Mouse (Mus musculus) bone marrow, adult 2 months (tissue): ENCODE measurements around the gene Suco. TPM values are rescaled to one million over a fixed set of nuclear protein-coding genes. Genes with fewer than 3 reads are reported as not detected.

ENCODE experiments used
- H3K27ac ChIP-seq: fragments of 200-500 bp; 2 replicates; pipeline ENCODE4 v1.5.1; 2012; ENCODE audit warnings: low read depth, mild to moderate bottlenecking, control low read depth, inconsistent platforms, low read length; ENCODE audit not compliant: control insufficient read depth, poor library complexity, insufficient read depth
- H3K4me1 ChIP-seq: fragments of 200-500 bp; 2 replicates; pipeline ENCODE4 v1.6.1; 2011; ENCODE audit warnings: low read length; ENCODE audit not compliant: control insufficient read depth, insufficient read depth
- H3K4me3 ChIP-seq: fragments of 200-500 bp; replicated peaks from 2 replicates; pipeline ENCODE3; 2011; ENCODE audit warnings: mild to moderate bottlenecking, low read depth, low read length, control low read depth; ENCODE audit not compliant: control insufficient read depth
- CTCF ChIP-seq: fragments of 200-500 bp; IDR thresholded peaks from 2 replicates; pipeline ENCODE4 v1.5.1; 2011; ENCODE audit warnings: low read length, control low read depth; ENCODE audit not compliant: control insufficient read depth, insufficient read depth
- POLR2A ChIP-seq: fragments of 200-500 bp; IDR thresholded peaks from 2 replicates; pipeline ENCODE4 v1.6.1; 2011; ENCODE audit warnings: low read depth, mild to moderate bottlenecking, control low read depth, low read length, borderline replicate concordance; ENCODE audit not compliant: control insufficient read depth
- WGBS: fragments of 180-500 bp; shearing (Covaris S2); methylation state at CpG from one replicate; pipeline ENCODE4 v1.1.7; 2018; 5-methylcytosine and 5-hydroxymethylcytosine counted together
- polyA plus RNA-seq: library from polyadenylated mRNA; stranded (reverse); fragments of >200 nt; gene quantifications from 2 replicates; pipeline ENCODE4 v1.2.4, GENCODE M21; 2011; ENCODE audit warnings: low replicate concordance; ENCODE audit not compliant: missing spikeins, insufficient read depth, insufficient read length

Suco gene
- polyA plus RNA-seq, 1 experiment: 30.2 TPM

GRCm38 (mm10) chr1:161900129-161900528, 23.6 kb upstream of the Suco start:
- Histone ChIP-seq H3K4me3 (no peak overlapping the region), H3K27ac (no peak overlapping the region), H3K4me1 (peaks cover 3% of the 10 kb centered on the region)
- WGBS: 45% methylated on average over 2 of the region's 2 CpGs
- TF ChIP-seq POLR2A (no peak), CTCF (no peak)

- Histone ChIP-seq H3K4me3 (no peak overlapping the region), H3K27ac (no peak overlapping the region; the same call in 1 of the 2 replicates), H3K4me1 (peaks cover 10% of the 10 kb centered on the region)
- TF ChIP-seq POLR2A (no peak), CTCF (no peak)
- WGBS: 28% methylated on average over 8 of the region's 8 CpGs
Measured at GRCm38 (mm10) chr1:161897235-161897634, 20.8 kb upstream of the Suco start.

- Histone ChIP-seq H3K27ac (peak overlapping the region; percentile 17; the same call in 1 of the 2 replicates), H3K4me3 (no peak overlapping the region), H3K4me1 (peaks cover 10% of the 10 kb centered on the region)
- no peak for TF ChIP-seq POLR2A
- TF ChIP-seq CTCF: no peak
- WGBS: 41% methylated on average over 10 of the region's 10 CpGs
Measured at GRCm38 (mm10) chr1:161896130-161896529, 19.6 kb upstream of the Suco start.

- Histone ChIP-seq H3K4me3 (no peak overlapping the region), H3K27ac (peak overlapping the region; percentile 64), H3K4me1 (peaks cover 10% of the 10 kb centered on the region)
- 83% methylated on average over 3 of the region's 3 CpGs for WGBS
- TF ChIP-seq POLR2A (no peak), CTCF (no peak)
Measured at GRCm38 (mm10) chr1:161895014-161895413, 18.5 kb upstream of the Suco start.

GRCm38 (mm10) chr1:161894553-161894952, 18.1 kb upstream of the Suco start:
- Histone ChIP-seq H3K27ac (peak overlapping the region; percentile 14; the same call in 1 of the 2 replicates), H3K4me1 (peaks cover 10% of the 10 kb centered on the region), H3K4me3 (no peak overlapping the region)
- 10% methylated on average over 2 of the region's 2 CpGs for WGBS
- TF ChIP-seq POLR2A: no peak
- no peak for TF ChIP-seq CTCF

GRCm38 (mm10) chr1:161894126-161894525, 17.6 kb upstream of the Suco start:
- WGBS: 0% methylated on average over 2 of the region's 2 CpGs
- H3K4me1 ChIP-seq: peaks cover 10% of the 10 kb centered on the region
- H3K27ac ChIP-seq: peak overlapping the region; percentile 89
- no peak for TF ChIP-seq CTCF
- TF ChIP-seq POLR2A: no peak
- H3K4me3 ChIP-seq: no peak overlapping the region

GRCm38 (mm10) chr1:161888823-161889222, 12.3 kb upstream of the Suco start:
- no peak for TF ChIP-seq POLR2A
- no peak for TF ChIP-seq CTCF
- H3K4me3 ChIP-seq: no peak overlapping the region
- H3K4me1 ChIP-seq: peaks cover 4% of the 10 kb centered on the region
- 66% methylated on average over 3 of the region's 3 CpGs for WGBS
- H3K27ac ChIP-seq: no peak overlapping the region

GRCm38 (mm10) chr1:161887679-161888260, 11.3 kb upstream of the Suco start:
- Histone ChIP-seq H3K4me3 (no peak overlapping the region), H3K27ac (no peak overlapping the region), H3K4me1 (no peaks in the 10 kb centered on the region; the same call in none of the 2 replicates)
- WGBS: 43% methylated on average over 12 of the region's 12 CpGs
- TF ChIP-seq CTCF: no peak
- no peak for TF ChIP-seq POLR2A

GRCm38 (mm10) chr1:161885762-161886161, 9.3 kb upstream of the Suco start:
- no peak for TF ChIP-seq POLR2A
- no peak for TF ChIP-seq CTCF
- Histone ChIP-seq H3K27ac (no peak overlapping the region), H3K4me1 (no peaks in the 10 kb centered on the region; the same call in none of the 2 replicates), H3K4me3 (no peak overlapping the region)
- 20% methylated on average over 1 of the region's 1 CpGs for WGBS
